Mouse (Mus musculus) spleen, adult 2 months (tissue): Measurements from ENCODE around the gene Psme4.

ENCODE experiments used
- CTCF ChIP-seq: fragments of 200-500 bp; IDR thresholded peaks from 2 replicates; pipeline ENCODE4 v1.5.1; 2011; ENCODE audit warnings: mild to moderate bottlenecking, inconsistent platforms; ENCODE audit not compliant: insufficient read depth, insufficient read length, insufficient replicate concordance; ENCODE audit errors: extremely low read depth
- POLR2A ChIP-seq: fragments of 200-500 bp; IDR thresholded peaks from 2 replicates; pipeline ENCODE4 v1.6.1; 2011; ENCODE audit warnings: low read depth, low read length, inconsistent platforms

- TF ChIP-seq CTCF (no peak), POLR2A (no peak)
Measured at GRCm38 (mm10) chr11:30752956-30753355, 18.6 kb upstream of the Psme4 start.
